Mouse (Mus musculus): ENCODE measurements around the gene Tmem88. TPM values are rescaled to one million over a fixed set of nuclear protein-coding genes. Genes with fewer than 3 reads are reported as not detected.

The Tmem88 gene
- total RNA-seq, 4 experiments from 2014 or later, result 4.1 to 4.6 (median 4.1) TPM

DNA sequence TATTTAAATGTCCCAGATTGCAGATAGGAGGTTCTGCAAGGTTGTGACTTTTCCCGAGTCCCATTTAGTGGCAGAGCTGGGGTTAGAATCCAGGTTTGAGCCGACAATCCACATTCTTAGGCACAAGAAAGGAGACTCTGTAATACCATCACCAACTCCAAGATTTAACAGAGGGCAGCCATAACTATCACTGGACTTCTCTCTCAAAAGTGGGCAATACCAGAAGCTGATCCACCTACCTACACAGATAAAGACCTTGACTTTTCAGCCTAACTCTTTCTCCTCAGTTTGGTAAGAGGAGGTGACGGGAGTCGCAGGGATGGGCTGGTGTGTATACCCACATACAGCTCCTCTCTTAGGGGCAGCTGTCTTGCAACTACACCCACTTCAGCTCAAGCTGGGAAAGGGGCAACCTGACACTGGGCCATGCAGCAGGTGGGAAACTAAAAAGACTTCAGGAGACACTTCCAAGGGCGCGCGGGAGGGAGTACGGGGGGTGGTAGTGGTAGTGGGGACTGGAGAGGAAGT lies 19.0 kb upstream of the Tmem88 start:
- DNase-seq (ENCODE audit: low spot score in 2 of 2), result no peak

DNA sequence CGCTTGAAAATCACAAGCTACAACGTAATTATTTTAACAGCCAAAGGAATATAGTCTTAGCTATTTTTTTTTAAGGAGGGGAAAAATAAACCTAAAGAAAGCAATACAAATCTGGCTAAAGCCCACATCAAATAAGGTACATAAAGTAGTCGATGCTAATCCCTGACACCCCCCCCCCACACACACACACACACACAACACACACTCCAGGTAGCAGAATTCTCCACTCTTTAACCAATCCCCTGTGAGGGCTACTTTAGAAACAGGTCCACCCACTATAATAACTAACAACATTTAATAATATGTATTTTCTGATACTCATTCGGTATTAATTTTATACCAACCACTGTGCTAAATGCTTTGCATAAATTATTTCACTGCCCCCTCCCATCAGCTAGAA lies 18.5 kb upstream of the Tmem88 start:
- DNase-seq (ENCODE audit: low spot score in 2 of 2), result no peak

DNA sequence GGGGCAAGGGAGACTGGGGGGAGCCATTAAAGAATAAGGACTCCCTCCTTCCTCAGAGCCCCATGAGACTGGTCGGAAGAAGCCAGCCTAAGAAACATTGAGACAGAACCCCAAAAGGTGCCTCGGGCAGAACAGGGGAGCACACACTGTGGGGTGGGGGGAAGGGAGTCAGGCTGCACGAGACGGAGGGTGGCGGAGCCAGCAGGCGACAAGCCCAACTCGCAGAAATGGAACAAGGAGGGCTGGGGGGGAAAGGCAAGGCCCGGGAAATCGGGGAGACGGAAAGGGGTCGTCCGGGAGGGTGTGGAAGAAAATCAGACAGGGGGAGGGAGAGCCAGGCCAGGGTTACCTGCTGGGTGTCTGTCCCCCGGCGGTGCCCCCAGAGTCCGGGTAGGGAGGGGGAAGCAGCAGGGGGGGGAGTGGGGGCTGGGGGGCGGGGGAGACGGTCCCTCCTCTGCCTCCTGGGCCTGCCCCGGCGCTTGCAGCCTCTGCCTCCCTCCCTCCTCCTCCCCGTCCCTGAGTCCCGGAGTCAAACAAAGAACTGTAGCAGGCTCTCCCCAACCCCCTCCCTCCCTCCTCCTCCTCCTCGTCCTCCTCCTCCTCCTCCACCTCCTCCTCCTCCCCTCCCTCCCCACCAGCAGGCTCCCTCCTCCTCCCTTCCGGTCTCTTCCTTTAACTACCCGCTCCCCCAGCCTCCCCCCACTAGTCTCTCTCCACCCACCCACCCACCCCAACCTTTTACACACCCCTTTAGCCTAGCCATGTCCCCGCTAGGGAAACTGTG lies 17.8 kb upstream of the Tmem88 start:
- no peak for DNase-seq (ENCODE audit: low spot score in 2 of 2)

DNA sequence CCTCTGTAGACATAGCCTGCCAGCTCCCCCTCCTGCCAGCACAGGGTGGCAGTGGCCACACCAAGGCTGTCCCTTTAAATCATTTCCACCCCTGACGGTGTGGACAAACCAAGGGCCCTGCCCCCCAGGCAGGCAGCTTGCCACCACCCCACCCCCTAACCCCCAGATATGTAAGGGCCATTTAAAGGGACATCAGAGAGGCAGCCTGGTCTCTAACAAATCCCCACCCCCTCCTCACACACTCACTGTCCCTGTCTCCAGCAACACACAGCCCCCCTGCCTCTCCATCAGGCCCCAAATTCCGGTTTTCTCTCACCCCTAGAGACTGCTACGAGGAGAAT lies 17.3 kb upstream of the Tmem88 start:
- peak; percentile 69 to 83 for DNase-seq (ENCODE audit: low spot score in 2 of 2)

DNA sequence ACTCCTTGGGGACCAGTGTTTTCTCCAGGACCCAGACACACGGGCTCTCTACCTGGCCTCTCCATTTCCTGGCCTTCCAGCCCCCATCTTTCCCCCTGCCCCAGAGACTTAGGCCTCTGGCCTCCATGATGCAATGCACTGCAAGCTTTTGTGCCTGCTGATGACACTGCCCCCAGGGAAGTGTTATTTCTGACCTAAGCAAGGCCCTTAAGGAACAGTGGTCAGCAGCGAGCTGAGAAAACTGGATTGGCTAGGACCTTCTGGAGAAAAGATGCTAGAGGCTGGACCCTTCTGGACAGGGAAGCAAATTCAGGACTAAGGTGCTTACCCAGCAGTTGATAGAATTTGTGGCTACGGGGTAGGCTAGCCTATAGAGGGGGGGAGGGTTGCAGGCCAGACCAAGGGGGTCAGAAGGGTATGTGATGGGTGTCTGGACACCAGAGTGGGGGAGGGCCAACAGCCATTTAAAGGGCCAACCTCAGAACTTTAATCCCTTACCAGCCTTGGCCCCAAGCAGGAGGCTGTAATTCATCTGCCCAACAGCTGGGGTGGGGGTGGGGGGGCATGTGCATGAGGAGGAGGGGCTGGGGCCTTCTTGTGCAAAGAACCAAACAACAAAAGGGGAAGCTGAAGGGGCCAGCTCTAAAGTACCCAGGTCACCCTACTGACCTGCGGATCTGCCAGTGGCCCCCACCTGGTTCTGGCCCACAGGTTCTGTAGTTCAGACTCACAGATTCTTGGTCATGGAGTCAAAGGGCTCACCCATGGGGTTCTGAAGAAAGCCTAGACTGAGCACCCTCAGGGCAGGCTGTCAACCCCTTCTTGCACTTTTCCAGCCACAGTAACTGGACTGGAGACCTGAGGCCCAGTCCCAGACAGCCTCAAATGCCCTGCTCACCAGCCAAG lies 16.6 kb upstream of the Tmem88 start:
- DNase-seq (ENCODE audit: low spot score in 2 of 2), result no peak

DNA sequence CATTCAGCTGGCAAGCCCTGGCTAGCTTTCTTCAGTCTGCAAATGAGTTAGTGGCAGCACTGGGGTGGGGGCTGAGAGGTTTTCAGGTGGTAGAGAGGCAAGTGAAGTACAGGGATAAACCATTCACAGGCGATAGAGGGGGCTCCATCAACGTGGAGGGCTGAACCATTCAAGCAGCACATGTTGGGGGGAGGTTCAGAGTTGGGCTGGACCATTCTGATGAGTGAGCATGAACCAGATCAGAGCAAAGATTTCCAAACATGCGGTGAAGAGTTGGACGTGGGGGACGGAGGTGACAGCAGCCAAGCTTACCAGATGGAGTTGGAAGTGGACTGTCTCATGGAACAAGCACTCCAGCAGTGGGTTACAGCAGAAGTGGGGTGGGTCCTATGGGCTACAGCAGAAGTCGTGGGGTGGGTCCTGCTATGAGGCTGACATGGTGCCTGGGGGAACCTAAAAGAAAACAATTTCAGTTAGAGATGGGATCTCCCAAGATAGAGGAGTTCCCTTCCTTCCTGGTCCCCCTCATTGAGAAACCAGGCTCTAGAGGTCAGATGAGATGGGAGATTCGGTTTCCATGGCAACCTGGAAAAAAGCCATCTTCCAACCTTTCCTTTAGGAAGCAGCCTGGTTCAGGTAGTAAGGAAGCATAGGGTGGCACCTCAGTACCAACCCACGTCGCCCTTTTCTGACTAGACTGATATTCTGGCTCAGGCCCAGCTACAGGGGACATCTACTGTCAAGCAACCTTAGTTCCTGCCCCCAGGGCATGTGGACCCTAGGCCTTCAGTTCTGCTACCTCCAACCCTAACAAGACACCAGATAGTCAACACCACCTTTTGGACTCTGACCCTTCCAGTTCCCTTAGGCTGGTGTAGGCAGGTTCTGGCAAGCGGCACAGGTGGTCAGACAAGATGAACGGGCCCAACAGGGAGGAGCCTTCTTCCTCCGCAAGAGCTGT lies 15.5 kb upstream of the Tmem88 start, which contains the start of gene Kdm6b:
Gene Kdm6b (minus strand): TSS at position 455 of the 961 bp plus-strand sequence.
- no peak for DNase-seq (ENCODE audit: low spot score in 2 of 2)

DNA sequence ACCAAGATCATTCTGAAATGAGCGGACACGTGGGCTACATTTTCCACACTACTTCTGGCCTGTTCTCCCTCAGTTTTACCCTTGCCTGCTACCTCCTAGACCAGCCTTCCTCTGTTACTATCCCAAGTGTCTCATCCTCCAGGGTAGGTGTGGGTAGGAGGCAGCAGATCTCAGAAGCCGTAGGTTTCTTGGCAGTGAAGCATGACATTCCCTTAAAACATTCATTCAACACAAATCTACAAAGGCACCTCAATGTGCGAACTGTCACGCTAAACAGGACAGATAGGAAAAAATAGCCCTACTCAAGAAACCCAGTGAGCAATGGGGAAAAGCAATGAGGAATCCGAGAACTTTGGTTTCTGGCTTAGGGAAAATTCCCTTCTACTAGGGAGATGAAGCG lies 14.5 kb upstream of the Tmem88 start:
- DNase-seq (ENCODE audit: low spot score in 2 of 2), result no peak

DNA sequence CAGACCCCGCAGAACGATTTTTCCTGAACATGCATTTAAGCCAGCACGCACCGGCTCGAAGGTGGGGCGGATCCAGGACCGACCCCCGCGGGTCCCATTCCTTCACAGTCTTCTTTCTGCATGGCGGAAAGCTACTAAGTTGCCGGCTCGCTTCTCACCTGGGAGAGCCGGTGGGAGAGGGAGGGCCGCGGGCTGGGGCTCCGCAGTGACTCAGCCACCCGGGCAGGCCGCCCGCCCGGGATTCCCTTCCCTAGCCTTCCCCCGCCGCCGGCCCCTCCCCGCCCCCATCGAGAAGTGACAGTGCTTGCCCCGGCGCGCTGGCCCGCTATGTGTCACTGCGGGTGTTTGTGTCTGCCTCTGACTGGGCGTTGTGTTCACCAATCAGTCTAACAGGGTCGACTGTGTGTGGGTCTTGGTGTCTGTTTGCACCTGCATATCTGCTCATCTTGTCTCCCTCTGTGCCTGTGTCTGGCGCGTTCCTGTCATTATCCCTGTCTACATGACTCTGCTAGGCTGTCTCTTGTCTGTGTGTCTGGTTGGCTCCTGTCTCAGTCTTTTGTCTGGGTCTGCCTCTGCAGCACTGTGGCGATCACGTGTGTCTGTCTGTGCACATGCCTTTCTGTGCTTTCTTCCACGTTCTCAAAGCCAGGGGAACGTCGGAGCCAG lies 13.6 kb upstream of the Tmem88 start:
- DNase-seq (ENCODE audit: low spot score in 2 of 2), result peak; percentile 72 to 80

DNA sequence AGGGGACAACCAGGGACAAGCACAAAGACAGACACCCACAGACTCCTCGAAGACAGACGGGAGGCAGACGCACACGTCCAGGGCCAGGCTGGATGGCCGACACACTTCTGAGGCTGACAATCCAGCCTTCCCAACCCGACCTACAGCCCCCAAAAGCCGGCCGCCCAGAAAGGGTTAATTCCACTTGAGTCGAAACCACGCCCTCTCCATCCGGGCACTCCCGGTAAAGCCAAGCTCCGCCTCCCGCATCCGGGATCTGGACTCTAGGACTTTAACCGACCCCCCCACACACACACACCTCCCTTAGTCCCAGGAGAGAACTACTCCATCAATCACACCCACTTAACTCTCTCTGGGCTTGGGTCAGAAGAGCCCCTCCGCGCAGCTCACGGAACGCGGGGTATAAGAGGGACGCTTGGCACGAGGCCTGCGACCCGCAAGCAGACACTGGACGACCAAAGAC lies 13.1 kb upstream of the Tmem88 start:
- peak; percentile 93 for DNase-seq (ENCODE audit: low spot score in 2 of 2)

DNA sequence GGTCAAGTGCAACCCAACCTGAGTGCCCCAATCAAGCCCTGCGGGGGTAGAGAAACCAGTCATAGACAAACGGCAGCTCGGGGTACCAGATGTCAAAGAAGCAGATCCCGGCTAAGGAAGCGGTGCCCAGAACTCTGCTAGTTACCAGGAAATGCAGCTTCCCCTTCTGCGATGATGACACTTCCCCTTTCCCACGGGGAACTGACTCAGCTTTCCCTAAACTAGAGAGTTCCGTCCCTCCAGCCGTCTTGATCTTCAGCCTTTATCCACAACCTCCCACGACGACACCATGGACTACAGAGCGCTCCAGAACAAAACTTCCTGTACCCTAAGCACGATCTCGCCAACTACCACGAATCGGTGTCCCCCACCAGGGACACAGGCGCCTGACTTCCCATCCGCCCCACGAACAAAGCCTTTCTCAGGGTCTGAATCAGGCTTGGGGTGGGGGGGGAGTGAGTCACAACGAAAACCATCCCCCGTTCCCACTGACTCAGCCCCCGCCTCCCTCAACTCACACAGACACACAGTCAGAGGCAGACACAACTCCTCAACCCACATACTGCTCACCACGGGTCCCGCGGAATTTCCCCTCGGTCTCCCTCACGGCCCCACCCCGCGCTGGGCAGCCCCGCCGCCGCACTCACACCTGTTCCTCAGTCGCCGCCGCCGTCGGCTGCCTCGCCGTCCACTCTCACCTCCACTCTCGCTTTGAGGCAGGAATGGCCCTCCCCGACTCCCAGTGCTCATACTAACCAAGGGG lies 12.5 kb upstream of the Tmem88 start:
- DNase-seq (ENCODE audit: low spot score in 2 of 2), result peak in 1 of 2 experiments; percentile 37

DNA sequence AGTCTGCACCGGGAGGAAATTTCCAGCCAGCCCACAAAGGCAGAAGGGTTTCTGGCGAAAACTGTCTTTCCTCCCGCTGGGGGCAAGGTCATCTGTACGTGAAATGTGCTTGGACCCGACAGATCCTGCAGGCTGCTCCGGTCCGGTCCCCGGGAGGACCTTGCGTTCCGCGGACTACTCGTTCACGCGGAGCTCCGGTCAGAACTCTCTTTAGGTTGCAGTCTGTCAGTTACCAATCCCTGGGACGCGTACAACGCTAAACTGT lies 11.9 kb upstream of the Tmem88 start:
- DNase-seq (ENCODE audit: low spot score in 2 of 2), result no peak

DNA sequence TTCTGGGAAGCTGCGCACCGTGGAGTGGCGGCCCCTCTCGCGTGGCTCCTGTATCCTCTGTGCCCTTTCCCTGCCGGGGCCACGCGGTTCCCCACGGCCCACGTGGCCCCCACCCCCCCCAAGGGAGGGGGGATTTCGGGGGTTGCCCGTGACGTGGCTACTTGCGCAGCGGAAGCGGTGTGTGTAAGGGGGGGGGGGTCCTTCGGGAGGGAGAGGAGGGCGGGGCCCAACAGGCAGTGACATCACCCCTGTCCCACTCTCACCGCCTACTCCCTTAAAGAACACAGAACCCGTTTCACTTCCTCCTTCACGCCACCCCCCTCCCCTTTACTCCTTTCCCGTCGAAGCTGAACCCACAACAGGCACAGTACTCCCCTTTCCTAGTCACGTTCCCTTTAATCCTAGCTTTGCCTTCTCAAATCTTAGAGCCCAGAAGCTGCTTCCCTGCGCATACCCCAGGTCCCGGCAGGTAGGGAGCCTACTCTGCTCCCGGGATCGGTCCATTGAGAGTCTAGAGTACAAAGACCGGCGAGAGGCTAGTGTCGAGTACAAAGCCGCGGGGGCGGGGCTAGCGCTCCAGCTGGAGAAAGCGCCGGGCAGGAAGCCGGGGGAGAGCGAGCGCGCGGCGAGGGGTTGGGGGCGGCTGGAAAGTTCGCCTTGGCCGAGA lies 11.5 kb upstream of the Tmem88 start:
- DNase-seq (ENCODE audit: low spot score in 2 of 2), result peak; percentile 62 to 65

DNA sequence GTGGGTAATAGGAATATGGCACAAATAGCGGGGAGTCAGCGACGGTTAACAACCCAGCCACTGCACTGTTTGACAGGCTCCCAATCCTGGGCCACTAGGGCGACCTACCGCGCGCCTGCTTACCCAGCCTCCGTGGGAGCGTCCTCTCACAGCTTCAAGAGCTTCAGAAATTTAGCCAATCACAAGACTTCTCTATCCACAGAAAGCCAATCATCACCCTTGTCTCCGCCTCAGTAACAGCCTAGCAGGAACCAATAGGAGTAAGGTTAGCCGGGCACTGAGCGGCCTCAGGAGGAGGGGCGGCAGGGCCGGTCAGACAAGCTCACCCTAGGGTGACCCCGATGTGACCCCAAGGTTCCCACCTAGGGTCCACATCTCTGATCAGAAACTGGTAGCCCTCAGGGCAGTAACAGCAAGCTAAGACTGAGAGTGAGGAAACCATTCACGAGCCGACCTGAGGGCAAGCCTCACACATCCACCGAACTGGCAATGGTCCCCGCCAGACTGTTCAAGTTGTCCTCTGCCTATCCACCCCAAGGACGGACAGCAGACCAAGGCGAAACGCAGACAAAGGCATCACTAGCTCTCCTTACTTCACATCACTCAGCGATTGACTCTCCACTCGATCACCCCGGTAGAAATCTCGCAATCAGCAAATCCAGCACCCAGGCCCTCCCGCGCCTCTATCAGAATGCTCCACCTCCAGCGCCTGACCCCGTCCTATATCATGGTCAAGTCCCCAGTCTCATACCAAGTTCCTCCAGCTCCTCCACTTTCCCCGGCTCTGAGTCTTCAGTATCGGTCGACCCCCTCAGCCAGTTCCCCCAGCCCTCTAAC lies 10.7 kb upstream of the Tmem88 start:
- peak; percentile 69 for DNase-seq (ENCODE audit: low spot score in 2 of 2)

DNA sequence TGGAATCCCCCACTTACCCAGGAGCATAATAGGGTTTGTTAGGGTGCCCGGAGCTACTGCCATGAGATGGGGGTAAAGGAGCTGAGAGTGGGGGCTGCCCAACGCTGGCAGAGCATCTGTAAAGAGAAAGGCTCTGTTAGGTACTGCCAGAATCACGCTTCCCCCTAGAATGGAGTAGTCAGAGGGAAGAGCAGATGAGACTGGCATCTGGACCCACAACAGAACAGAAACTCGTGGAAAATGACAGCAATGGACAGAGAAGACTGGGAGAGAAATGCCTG lies 9.6 kb upstream of the Tmem88 start:
- DNase-seq (ENCODE audit: low spot score in 2 of 2), result no peak

DNA sequence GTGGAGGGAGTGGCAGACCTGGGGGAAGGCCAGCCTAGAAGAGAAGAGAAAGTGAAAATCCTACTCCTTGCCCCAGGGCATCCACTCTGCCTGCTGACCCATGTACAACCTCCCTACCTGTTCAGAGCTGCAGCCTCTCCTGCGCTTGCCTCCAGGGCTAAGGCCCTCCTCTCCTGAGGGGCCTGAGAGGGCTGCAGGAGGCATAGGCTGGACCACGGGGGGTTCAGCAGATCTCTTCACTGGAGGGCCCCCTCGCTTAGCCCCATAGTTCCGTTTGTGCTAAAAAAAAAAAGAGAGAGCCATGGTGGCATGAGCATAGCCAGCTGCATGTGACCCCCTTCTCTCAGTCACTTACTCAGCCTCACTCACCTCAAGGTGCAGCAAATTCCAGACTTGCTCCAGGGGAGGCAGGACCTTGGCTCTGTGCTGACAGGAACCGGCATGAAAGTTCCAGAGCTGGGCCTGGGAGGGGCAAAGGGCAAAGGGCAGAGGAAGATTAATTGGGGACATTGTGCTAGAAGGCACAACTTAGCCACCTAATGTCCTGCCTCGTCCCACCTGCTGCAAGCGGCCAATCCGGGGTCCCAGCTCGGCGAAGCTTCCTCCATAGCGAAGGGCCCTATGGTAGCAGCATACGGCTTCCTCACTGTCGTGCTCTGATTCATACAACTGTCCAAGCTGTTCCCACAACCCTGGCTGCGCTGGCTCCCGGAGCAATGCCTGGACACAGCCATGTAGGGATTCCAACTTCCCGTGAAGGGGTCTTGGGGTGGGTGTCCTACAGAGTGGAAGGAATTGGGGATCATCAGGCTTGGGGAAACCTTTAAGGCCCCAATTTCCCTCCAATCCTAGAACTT lies 9.1 kb upstream of the Tmem88 start:
- DNase-seq (ENCODE audit: low spot score in 2 of 2), result no peak

DNA sequence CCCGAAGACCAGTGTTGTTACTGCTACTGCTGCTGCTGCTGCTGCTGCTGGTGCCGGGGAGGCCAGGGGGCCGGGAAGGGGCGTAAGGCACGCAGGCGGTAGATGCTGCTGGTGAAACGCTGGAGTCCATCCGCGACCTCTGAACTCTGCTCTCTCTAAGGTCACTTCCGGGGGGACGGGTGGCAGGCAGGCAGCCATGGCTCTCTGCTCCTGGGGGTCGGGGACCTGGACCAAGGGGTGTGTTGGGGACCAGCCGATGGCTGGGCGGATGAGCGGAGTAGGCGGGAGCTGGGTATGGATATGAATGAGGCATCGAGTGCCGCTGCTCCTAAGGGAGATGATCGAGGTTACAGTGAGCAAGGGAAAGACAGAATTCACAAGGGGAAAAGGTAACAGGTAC lies 8.2 kb upstream of the Tmem88 start:
- DNase-seq (ENCODE audit: low spot score in 2 of 2), result no peak

DNA sequence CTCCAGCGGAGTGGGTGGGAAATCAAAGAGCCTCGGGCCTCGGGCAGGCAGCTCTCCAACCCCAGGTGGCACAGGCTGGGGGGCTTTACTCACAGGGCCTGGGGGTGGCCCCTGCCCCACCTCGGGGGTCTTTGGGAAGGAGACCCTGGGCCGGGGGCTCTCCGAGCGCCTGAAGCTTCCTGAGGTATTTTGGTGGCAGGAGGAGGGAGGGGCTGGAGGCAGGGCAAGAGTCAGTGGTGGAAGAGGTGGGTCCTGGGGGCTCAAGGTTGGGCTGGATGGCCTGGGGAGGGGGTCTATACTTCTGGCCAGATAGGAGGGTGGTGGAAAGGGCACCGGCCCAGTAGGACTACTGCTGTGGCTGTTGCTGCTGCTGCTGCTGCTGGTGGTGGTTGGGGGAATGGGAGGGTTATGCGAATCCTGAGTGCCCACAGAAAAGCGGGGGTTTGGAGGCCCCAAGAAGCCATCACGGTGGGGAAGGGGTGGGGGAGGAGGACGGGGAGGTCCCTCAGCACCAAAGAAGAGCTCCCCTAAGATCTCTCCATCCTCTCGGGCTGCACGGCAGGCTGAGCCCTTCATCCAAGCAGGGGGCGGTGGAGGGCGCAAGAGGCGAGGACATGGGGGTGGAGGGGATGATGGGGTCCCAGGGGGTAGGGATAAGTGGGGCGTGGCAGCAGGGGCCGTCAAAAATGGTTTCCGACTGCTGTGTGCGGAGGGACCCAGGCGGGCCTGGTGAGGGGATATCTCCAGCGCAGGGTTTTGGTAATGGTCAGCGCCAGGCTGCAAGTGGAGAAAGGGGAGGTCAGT lies 7.6 kb upstream of the Tmem88 start:
- DNase-seq (ENCODE audit: low spot score in 2 of 2), result no peak

Measured in gastrocnemius, adult 8-10 months (tissue).